Mouse (Mus musculus) embryonic facial prominence, embryonic 13.5 days (tissue): ENCODE measurements at regions not wholly inside any gene's neighbourhood (a gene's known extent, or its start where the extent isn't known, plus 50 kb on each side); places are given as distances from the start of the nearest gene placed in this dataset.
A peak's percentile ranks its signal among the peaks of the same experiment; 100 is the strongest.

ENCODE experiments used
- ATAC-seq: fragments of 200-750 bp; cut with Nextera tagmentation; 2 replicates; pipeline ENCODE4 v1.8.0; 2017; ENCODE audit warnings: low read depth; ENCODE audit not compliant: insufficient number of reproducible peaks, insufficient read depth, low FRiP score, low TSS enrichment
- H3K27ac ChIP-seq: fragments of 300-500 bp; sonication (generic); 2 replicates; pipeline ENCODE4 v1.5.1; 2015; ENCODE audit warnings: moderate library complexity, mild to moderate bottlenecking, inconsistent platforms
- H3K27me3 ChIP-seq: fragments of 300-500 bp; sonication (generic); 2 replicates; pipeline ENCODE4 v1.6.1; 2015; ENCODE audit warnings: mild to moderate bottlenecking, inconsistent platforms
- H3K36me3 ChIP-seq: fragments of 300-500 bp; sonication (generic); 2 replicates; pipeline ENCODE4 v1.6.1; 2015; ENCODE audit warnings: mild to moderate bottlenecking, inconsistent platforms
- H3K4me1 ChIP-seq: fragments of 300-500 bp; sonication (generic); 2 replicates; pipeline ENCODE4 v1.6.1; 2015; ENCODE audit warnings: inconsistent platforms
- H3K4me2 ChIP-seq: fragments of 300-500 bp; sonication (generic); 2 replicates; pipeline ENCODE4 v1.6.1; 2015; ENCODE audit warnings: moderate library complexity, mild to moderate bottlenecking, inconsistent platforms
- H3K4me3 ChIP-seq: fragments of 300-500 bp; sonication (generic); 2 replicates; pipeline ENCODE4 v1.5.1; 2015; ENCODE audit warnings: mild to moderate bottlenecking, inconsistent platforms
- H3K9ac ChIP-seq: fragments of 300-500 bp; sonication (generic); 2 replicates; pipeline ENCODE4 v1.6.1; 2015; ENCODE audit warnings: mild to moderate bottlenecking, inconsistent platforms
- H3K9me3 ChIP-seq: fragments of 300-500 bp; sonication (generic); 2 replicates; pipeline ENCODE4 v1.6.1; 2016; ENCODE audit warnings: inconsistent platforms
- WGBS: fragments of 180-500 bp; shearing (Covaris S2); methylation state at CpG from one replicate; pipeline ENCODE4 v1.1.7; 2015; ENCODE audit warnings: mixed read lengths; 5-methylcytosine and 5-hydroxymethylcytosine counted together

GRCm38 (mm10) chr16:77346128-77346527 is 255.8 kb downstream of the Gm11146 start:
- ATAC-seq, result no peak
- H3K9ac ChIP-seq, result no peak overlapping the region
- H3K36me3 ChIP-seq, result 0 out of 2 replicates have a peak, but pooled peaks cover 5% of the 10 kb centered on the region
- no peak overlapping the region for H3K27ac ChIP-seq
- no peaks in the 10 kb centered on the region for H3K4me1 ChIP-seq
- H3K4me3 ChIP-seq, result no peak overlapping the region
- 81% methylated on average over 7 of the region's 7 CpGs for WGBS
- H3K9me3 ChIP-seq, result no peaks in the 10 kb centered on the region
- no peaks in the 10 kb centered on the region for H3K27me3 ChIP-seq
- H3K4me2 ChIP-seq, result no peak overlapping the region

GRCm38 (mm10) chr16:77332285-77332684 is 269.6 kb downstream of the Gm11146 start:
- WGBS, result 62% methylated on average over 6 of the region's 6 CpGs
- Histone ChIP-seq H3K27ac (no peak overlapping the region; the same call in 1 of the 2 replicates), H3K36me3 (peaks cover 9% of the 10 kb centered on the region; the same call in 1 of the 2 replicates), H3K9ac (peak overlapping the region; percentile 22; the same call in 1 of the 2 replicates), H3K4me1 (peaks cover 6% of the 10 kb centered on the region; the same call in 1 of the 2 replicates), H3K9me3 (peaks cover 4% of the 10 kb centered on the region; the same call in 1 of the 2 replicates), H3K27me3 (no peaks in the 10 kb centered on the region), H3K4me3 (peak overlapping the region; percentile 16), H3K4me2 (peak overlapping the region; percentile 59)
- no peak for ATAC-seq

- Histone ChIP-seq H3K36me3 (peaks cover 9% of the 10 kb centered on the region; the same call in 1 of the 2 replicates), H3K27me3 (no peaks in the 10 kb centered on the region), H3K9me3 (peaks cover 4% of the 10 kb centered on the region; the same call in 1 of the 2 replicates), H3K4me3 (peak overlapping the region; percentile 61), H3K4me2 (peak overlapping the region; percentile 59), H3K9ac (peak overlapping the region; percentile 88), H3K27ac (peak overlapping the region; percentile 98), H3K4me1 (peaks cover 6% of the 10 kb centered on the region; the same call in 1 of the 2 replicates)
- peak; percentile 69; the same call in 1 of the 2 replicates for ATAC-seq
- 13% methylated on average over 8 of the region's 8 CpGs for WGBS
Measured at GRCm38 (mm10) chr16:77330996-77331395, 270.9 kb downstream of the Gm11146 start.

- Histone ChIP-seq H3K4me3 (peak overlapping the region; percentile 61), H3K4me1 (peaks cover 6% of the 10 kb centered on the region; the same call in 1 of the 2 replicates), H3K9me3 (peaks cover 4% of the 10 kb centered on the region; the same call in 1 of the 2 replicates), H3K27ac (peak overlapping the region; percentile 98), H3K27me3 (no peaks in the 10 kb centered on the region), H3K9ac (peak overlapping the region; percentile 88), H3K4me2 (peak overlapping the region; percentile 59), H3K36me3 (peaks cover 9% of the 10 kb centered on the region; the same call in 1 of the 2 replicates)
- 8% methylated on average over 10 of the region's 10 CpGs for WGBS
- no peak for ATAC-seq
Measured at GRCm38 (mm10) chr16:77329711-77330530, 272.0 kb downstream of the Gm11146 start.

GRCm38 (mm10) chr16:77329160-77329691 is 272.7 kb downstream of the Gm11146 start:
- WGBS, result 1% methylated on average over 17 of the region's 17 CpGs
- peak; percentile 68; the same call in 1 of the 2 replicates for ATAC-seq

GRCm38 (mm10) chr16:77328628-77329159 is 273.2 kb downstream of the Gm11146 start:
- ATAC-seq, result peak; percentile 45; the same call in 1 of the 2 replicates
- Histone ChIP-seq H3K9ac (peak overlapping the region; percentile 88), H3K27ac (peak overlapping the region; percentile 98), H3K27me3 (no peaks in the 10 kb centered on the region), H3K4me1 (peaks cover 6% of the 10 kb centered on the region; the same call in 1 of the 2 replicates), H3K4me2 (peak overlapping the region; percentile 59), H3K4me3 (peak overlapping the region; percentile 61), H3K36me3 (peaks cover 5% of the 10 kb centered on the region; the same call in 1 of the 2 replicates), H3K9me3 (peaks cover 1% of the 10 kb centered on the region; the same call in 1 of the 2 replicates)
- WGBS, result 18% methylated on average over 6 of the region's 6 CpGs

More at GRCm38 (mm10) chr16:77329160-77329691, 272.7 kb downstream of the Gm11146 start:
- peak overlapping the region; percentile 61 for H3K4me3 ChIP-seq
- peak overlapping the region; percentile 98 for H3K27ac ChIP-seq
- H3K9me3 ChIP-seq, result peaks cover 4% of the 10 kb centered on the region; the same call in 1 of the 2 replicates
- no peaks in the 10 kb centered on the region for H3K27me3 ChIP-seq
- peak overlapping the region; percentile 88 for H3K9ac ChIP-seq
- H3K4me2 ChIP-seq, result peak overlapping the region; percentile 59
- peaks cover 6% of the 10 kb centered on the region; the same call in 1 of the 2 replicates for H3K4me1 ChIP-seq
- H3K36me3 ChIP-seq, result peaks cover 9% of the 10 kb centered on the region; the same call in 1 of the 2 replicates

GRCm38 (mm10) chr16:77328049-77328448 is 273.8 kb downstream of the Gm11146 start:
- Histone ChIP-seq H3K4me2 (no peak overlapping the region), H3K9ac (no peak overlapping the region), H3K4me1 (peaks cover 6% of the 10 kb centered on the region; the same call in 1 of the 2 replicates), H3K36me3 (0 out of 2 replicates have a peak, but pooled peaks cover 4% of the 10 kb centered on the region), H3K9me3 (no peaks in the 10 kb centered on the region), H3K4me3 (no peak overlapping the region), H3K27me3 (no peaks in the 10 kb centered on the region), H3K27ac (no peak overlapping the region)
- no peak for ATAC-seq
- 38% methylated on average over 5 of the region's 5 CpGs for WGBS

- H3K27ac ChIP-seq, result no peak overlapping the region
- no peak overlapping the region for H3K4me2 ChIP-seq
- no peaks in the 10 kb centered on the region for H3K9me3 ChIP-seq
- H3K36me3 ChIP-seq, result no peaks in the 10 kb centered on the region
- no peak for ATAC-seq
- no peak overlapping the region for H3K9ac ChIP-seq
- no peaks in the 10 kb centered on the region for H3K27me3 ChIP-seq
- peaks cover 6% of the 10 kb centered on the region; the same call in 1 of the 2 replicates for H3K4me1 ChIP-seq
- H3K4me3 ChIP-seq, result no peak overlapping the region
- WGBS, result 22% methylated on average over 5 of the region's 5 CpGs
Measured at GRCm38 (mm10) chr16:77322338-77322737, 279.6 kb downstream of the Gm11146 start.

GRCm38 (mm10) chr16:77318150-77318549 is 283.7 kb downstream of the Gm11146 start:
- no peak overlapping the region for H3K27ac ChIP-seq
- no peak for ATAC-seq
- no peak overlapping the region for H3K9ac ChIP-seq
- H3K27me3 ChIP-seq, result no peaks in the 10 kb centered on the region
- H3K36me3 ChIP-seq, result no peaks in the 10 kb centered on the region
- H3K4me1 ChIP-seq, result peaks cover 6% of the 10 kb centered on the region; the same call in 1 of the 2 replicates
- no peak overlapping the region for H3K4me2 ChIP-seq
- 92% methylated on average over 1 of the region's 1 CpGs for WGBS
- no peaks in the 10 kb centered on the region for H3K9me3 ChIP-seq
- H3K4me3 ChIP-seq, result no peak overlapping the region

- WGBS, result 56% methylated on average over 1 of the region's 1 CpGs
- no peaks in the 10 kb centered on the region for H3K27me3 ChIP-seq
- H3K9ac ChIP-seq, result no peak overlapping the region
- no peak overlapping the region for H3K4me2 ChIP-seq
- H3K4me1 ChIP-seq, result peaks cover 10% of the 10 kb centered on the region
- H3K36me3 ChIP-seq, result no peaks in the 10 kb centered on the region
- no peak overlapping the region; the same call in 1 of the 2 replicates for H3K27ac ChIP-seq
- ATAC-seq, result no peak
- no peaks in the 10 kb centered on the region for H3K9me3 ChIP-seq
- no peak overlapping the region for H3K4me3 ChIP-seq
Measured at GRCm38 (mm10) chr16:77315354-77315753, 286.5 kb downstream of the Gm11146 start.

GRCm38 (mm10) chr16:77313195-77313594 is 288.7 kb downstream of the Gm11146 start:
- no peak overlapping the region for H3K4me3 ChIP-seq
- no peak for ATAC-seq
- no peak overlapping the region for H3K4me2 ChIP-seq
- no peak overlapping the region for H3K9ac ChIP-seq
- H3K27me3 ChIP-seq, result no peaks in the 10 kb centered on the region
- H3K9me3 ChIP-seq, result no peaks in the 10 kb centered on the region
- H3K36me3 ChIP-seq, result no peaks in the 10 kb centered on the region
- H3K27ac ChIP-seq, result no peak overlapping the region
- H3K4me1 ChIP-seq, result peaks cover 7% of the 10 kb centered on the region
